Mouse (Mus musculus) ES-Bruce4 (cell line): ENCODE data around the gene Abca4.

Experiments used
- CTCF ChIP-seq: IDR thresholded peaks from one replicate; pipeline ENCODE4 v1.8.1; 2011; ENCODE audit warnings: low read depth, low read length
- EP300 ChIP-seq: IDR thresholded peaks from 2 replicates; pipeline ENCODE4 v1.6.1; 2011; ENCODE audit warnings: low read depth, low read length; ENCODE audit not compliant: insufficient read depth
- POLR2A ChIP-seq: IDR thresholded peaks from one replicate; pipeline ENCODE4 v1.8.1; 2011; ENCODE audit warnings: low read length; ENCODE audit not compliant: insufficient read depth

DNA sequence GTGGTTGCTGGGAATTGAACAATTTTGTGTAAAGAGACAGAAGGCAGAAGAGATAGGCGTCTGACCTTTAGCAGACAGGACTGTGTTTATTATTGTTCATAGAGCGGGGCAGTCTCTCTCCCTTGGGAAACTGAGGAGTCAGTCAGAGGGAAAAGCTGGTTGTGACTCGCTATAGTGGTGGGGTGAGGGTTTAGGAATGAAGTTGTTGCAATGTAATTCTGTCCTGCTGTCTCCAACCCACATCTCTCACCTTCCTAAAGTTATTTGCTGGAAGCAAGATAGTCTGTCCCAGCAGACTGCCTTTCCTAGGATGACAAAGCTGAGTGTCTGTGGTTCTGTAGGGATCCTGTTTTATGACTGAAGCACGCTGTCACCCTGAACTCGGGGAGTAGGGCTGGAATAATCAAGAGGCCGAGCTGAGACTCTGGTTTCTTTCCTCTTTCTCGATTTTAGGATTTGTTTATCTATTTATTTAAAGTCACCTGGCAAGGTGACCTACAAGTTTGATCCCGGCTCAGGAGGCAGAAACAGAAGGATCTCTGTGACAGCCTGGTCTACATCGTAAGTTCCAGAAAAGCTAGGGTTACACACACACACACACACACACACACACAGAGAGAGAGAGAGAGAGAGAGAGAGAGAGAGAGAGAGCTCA, 159.6 kb downstream of the Abca4 start:
- no peak for TF ChIP-seq EP300
- TF ChIP-seq CTCF = no peak
- TF ChIP-seq POLR2A = no peak
